Mouse (Mus musculus) thymus, postnatal 36 days (tissue): ENCODE data around the gene Rpl26.

Experiments
- DNase-seq, 2 experiments: peaks; one replicate each; pipeline ENCODE4 v3.0.0; 2022; ENCODE audit warnings: mixed read lengths in 2 of 2

The Rpl26 gene

DNA sequence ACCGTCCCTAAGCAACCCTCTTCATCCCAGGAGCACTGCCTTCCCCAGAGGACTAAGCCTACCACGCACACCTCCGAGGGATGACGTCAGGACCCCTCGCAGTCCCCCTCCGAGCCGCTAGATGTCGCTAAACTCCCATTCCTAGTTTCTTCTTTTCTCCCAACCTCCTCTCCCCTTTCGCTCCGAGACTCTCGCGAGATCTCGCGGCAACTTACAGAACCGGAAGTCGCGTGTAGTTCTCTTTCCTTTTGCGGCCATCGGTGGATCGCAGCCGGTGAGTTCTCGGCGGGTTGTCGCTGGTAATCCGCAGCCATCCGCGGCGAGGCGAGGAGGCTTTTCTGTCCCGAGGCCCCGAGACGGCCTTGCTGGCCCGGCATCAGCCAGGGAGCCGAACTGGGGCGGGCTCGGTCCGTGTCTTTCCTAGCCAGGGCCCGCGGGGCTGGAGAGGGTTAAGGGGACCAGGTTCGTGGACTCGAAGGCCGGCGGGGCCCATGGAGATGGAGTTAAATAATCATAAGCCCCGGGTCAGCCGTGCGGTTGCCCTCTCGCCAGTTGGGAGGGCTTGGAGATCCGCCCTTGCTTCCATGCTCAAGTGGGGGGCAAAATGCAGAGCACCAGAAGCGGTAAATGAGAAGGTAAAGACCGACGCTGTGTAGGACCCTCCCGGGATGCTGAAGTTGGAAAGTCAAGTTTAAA, at the start of gene Rpl26:
TSS of gene Rpl26 (plus strand) at position 233 of the 696 bp plus-strand sequence.
- DNase-seq: peak; percentile 97 to 98

DNA sequence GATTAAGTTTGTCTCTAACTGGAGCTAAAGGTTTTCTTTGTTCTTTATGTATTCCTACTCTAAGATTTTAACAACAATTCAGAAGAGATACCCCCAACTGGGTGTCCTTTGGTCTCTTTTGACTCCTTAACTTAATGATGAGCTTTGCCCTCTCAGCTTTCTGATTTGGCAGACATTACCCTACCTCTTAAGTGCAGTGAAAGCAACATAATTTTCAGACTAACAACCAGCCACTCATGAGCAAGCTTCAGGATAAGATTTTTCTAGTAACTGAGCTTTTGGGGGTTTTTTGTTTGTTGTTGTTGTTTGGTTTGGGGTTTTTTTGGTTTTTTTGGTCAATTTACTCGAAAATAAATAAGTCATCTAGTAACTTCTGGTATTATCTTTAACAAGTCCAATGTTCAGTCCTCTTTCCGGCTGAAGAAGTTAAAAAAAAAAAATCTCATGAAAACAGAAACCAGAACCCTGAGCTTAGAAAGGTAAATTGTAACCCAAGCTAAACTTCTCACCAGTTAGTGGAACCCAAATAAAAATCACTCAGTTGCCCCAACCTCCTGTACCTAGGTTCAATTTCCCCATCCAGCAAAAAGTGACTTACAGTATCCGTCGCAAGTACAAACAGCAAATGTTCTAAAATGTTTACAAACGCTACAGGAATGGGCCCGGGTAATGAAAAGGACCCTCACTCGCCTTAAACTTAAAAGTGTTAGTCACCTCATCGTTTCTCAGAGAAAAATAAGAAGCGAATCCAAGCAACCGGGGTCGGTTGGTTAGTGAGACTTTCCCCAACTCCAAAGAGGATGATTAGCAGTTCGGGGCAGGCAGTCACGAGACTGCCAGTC, 49.5 kb upstream of the Rpl26 start:
- DNase-seq: no peak

DNA sequence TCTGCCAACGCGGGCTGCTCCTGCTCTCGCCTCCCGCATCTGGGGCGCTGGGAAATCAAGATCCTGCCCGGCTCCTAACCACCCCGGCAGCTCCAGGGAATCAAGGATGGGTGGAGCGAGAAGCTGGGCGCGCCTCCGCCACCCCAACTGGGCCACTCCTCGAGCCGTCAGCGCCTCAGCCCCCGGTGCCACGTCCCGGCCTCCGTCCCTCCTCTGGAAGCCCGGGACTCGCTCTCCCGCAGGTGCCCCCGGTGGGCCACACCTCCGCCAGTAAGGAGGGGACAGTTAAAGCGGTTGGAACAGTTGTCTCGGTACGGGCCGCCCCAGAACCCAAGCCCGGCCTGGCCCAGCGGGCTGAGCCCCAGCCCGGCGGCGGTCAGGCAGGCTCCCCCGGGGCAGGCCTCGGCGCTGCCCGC, 48.9 kb upstream of the Rpl26 start:
- DNase-seq: no peak

DNA sequence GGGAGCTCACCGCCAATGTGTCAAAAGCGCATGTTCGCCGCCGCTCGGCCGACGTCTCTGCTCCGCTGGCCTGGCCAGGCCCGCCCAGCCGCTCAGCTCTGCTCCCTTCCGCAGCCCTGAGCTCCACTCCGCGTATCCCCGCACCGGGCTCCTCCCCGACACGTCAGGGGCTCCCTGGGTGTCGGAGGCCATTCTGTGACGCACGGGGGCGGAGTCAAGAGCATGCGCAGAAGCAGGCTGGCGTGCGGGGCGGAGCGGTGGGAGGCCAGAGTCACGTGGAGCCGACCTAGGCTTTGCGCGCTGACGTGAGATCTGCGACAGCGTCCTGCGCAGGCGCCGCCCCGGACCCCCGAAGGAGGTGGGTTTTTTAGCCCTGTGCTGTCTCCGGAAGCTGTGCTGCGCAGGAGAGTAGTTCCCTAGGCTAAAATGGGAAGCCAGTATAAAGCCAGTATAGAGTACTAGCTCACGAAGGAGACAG, 48.4 kb upstream of the Rpl26 start:
- peak; percentile 100 for DNase-seq

DNA sequence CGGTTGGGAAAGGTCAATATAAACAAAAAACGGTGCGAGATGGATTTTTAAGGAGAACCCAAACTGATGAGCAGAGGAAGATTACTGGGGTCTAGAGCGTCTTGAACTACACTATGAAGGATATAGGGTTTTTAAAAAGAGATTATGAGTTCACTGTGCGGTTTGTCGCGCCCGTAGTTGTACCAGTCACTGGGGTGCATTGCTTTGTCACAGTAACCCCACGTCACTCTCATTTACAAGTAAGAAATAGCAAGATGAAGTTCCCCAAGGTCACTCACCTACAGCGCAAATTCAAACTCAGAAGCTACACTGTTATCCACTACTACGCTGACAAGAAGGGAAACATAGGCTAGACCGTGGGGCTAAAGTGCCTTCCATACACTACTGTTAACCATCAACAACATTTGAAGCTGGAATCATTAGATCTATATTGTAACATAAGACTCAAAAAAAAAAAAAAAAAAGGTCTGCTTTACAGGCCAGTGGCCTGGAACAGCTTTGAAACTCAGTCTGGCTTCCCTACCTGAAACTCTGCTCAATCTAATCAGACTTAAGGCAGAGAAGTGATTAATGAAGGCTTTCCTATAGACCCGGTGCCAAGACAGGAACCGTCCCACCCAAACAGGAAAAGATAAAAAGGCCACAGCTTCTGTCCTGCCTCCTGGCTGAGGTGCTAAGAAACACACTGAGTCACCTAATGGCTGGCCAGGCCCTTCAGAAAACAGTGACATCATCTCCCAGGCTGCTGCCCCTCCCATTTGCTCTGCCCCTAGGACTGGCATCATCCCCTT, 47.6 kb upstream of the Rpl26 start:
- no peak for DNase-seq

DNA sequence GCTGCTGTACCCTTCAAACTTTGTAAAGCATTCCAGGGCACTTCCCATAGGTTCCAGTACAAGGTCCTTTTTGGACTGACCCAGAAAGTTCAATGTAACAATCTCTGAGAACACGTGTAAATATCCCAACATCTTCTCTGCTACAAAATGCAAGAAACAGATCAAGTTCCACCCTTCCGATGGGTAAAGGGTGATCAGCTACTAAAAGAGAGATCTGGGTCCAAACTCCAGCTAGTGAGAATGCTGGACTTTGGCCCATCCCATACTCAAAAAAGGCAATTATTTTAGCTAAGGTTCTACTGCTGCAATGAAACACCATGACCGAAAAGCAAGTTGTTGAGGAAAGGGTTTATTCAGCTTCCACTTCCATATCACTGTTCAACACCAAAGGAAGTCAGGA, 46.8 kb upstream of the Rpl26 start:
- DNase-seq: no peak

DNA sequence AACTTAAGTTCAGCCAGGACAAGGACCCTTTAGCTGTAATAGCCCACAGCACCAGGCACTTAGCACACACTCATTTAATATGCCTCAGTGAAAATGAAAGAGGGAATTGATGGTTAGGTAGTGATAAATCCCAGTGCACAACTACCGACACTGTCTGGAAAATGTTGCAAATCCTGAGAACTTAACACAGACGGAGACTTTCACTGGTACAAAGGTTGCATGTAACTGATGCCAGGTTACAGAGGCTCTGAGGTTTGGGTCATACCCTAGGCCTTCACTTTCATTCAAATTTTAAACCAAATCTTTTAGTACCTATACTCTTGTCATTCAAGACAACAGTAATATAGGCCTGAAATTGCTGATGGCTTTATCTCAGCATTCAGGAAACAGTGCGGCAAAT, 44.1 kb upstream of the Rpl26 start:
- DNase-seq: no peak

DNA sequence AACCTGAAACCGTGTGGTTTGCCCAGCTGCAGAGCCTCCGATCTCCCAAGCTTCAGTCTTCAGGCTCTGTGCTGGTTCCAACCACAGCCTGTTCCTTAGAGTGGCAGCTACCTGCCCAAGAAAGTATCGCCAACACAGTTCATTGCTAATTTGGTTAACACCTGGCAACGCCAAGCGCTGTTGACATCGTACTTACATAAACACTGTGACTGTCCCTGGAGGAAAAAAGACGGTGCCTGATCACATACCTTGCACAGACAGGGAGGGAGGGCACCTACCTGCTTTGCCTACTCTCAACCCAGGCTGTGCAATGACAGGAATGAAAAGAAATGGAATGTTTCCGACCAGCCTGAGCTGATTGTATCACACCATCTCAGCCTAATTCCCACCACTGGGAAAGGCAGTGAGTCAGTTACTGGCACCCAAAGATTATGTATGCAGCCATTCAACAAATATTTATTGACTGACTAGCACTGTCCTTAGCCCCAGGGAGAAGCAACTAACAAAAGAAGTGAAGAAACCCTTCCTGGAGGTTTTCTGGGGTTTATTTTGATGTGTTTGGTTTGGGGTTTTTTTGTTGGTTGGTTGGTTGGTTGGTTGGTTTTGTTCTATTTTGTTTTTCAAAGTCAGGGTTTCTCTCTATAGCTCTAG, 41.3 kb upstream of the Rpl26 start:
- DNase-seq: no peak

DNA sequence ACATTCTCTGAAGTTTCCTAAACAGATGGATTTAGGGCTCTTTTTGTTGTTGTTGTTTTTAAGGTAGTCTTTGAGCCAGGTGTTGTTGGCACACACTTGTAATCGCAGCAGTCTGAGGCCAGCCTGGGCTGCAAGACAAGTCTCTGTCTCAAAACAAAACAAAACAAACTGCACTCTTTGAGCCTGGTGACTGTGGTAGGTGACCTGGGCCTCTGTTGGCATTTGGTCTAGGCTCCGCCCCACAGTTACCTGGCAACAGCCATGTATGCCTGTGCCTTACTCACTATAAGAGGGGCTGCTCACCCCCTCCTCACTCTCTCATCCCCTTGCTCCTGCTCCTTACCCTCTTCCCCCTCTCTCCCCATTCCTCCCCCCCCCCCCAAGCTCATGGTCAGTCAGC, 39.1 kb upstream of the Rpl26 start:
- DNase-seq: no peak

DNA sequence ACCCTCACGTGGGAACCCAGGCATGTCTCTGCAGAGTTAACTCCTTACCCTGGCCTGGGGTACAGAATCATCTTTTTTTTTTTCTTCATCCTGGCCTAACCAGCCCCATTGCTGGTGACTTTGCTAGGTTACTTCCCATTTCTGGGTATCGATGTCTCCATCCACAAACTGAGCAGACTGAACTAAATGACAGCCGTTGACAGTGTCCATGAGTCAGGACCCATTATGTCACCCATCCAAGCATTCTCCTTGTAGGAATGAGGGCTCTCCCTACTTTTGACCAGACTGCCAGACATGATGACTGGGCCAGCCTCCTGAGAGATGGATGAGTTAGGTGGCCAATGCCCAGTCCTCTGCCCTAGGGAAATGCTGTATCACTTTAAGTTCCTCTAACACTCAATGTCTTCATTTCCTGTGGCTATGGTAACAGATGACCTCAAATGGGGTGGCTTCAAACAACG, 37.7 kb upstream of the Rpl26 start:
- DNase-seq: no peak

DNA sequence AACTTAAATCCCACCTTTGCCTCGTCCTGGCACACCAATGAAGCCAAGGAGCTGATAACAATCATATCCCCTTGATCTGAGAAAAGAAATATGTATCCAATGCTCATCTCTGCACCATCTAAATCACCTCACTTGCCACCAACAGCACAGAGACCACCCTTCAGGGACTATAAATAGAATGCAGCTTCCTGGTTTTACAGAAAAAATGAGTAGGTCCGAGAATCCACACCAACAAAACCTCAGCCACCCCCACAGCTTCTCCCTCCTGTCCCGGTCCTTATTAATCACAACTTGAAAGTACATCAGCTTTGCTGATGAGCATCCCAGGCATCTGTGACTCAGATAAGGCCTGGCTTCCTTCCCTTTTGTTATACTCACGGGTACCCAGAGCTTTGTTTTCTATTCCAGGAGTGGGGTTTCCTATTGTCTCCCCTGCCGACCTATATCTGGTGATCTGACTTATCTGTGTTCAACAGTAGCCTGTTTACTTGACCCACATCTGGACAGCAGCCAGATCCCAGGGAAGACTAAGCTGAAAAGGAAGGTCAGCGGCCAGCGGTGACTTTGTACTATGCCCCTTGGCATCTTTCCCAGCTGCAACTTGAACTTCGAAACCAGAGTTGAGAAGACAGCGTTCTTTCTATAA, 36.7 kb upstream of the Rpl26 start:
- DNase-seq: no peak

DNA sequence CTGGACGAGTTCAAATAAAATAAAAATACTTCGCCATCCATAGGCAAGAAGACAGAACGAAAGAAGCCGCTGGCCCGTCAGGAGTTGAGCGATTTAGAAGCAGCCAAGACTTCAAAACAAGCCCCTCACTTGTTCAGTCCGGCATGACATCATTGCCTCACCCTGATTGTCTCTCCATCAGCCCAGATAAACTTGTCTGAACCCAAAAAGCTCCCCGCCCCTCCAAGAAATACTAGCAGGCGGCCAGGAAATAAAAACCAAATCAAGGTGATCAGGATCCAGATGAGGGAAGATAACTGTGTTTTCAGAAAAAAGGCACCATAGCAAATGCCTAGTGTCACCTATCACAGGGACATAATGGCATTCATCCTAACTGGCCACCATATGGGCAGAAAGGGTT, 30.1 kb upstream of the Rpl26 start:
- no peak for DNase-seq

DNA sequence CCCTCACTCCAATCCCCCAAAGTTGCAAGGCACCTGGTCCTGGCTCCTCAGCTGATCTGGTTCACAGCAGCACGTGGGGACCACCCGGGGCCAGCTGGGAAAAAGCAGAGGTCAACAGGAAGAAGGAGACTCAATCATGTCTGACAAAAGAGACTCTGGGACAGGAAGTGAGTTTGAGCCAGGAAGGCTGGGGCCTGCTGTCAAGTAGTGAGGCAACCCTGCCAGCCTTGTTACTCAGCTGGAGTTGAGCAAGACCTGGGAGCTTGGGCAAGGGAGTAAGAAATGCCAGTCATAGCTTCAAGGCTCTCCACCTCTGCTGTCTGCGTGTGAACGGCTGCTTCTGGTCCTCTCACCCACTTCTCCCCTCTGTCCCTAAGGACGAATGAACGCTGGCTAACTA, 29.6 kb upstream of the Rpl26 start, which contains the start of gene Ndel1:
TSS of gene Ndel1 (minus strand) at position 111 of the 400 bp plus-strand sequence.
- no peak for DNase-seq

DNA sequence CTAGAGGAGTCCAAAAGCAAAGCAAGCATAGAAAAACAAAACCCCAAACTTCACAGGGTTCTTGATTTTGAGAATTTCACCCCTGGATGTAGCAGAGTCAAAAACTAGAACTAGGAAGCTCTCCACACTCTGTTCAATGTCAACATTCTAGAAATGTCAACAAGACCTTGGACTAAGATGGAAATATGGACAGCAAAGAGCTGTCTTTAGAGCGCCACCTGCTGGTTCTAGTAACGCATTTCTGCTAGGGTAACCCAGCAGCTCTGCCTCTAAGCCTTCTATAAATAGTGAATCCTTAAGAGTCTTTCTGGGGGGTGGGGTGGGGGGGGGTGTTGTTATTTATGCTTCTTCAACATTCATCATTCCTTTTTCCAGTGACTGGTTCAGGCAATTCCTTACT, 26.5 kb upstream of the Rpl26 start:
- DNase-seq: peak; percentile 30 to 37

DNA sequence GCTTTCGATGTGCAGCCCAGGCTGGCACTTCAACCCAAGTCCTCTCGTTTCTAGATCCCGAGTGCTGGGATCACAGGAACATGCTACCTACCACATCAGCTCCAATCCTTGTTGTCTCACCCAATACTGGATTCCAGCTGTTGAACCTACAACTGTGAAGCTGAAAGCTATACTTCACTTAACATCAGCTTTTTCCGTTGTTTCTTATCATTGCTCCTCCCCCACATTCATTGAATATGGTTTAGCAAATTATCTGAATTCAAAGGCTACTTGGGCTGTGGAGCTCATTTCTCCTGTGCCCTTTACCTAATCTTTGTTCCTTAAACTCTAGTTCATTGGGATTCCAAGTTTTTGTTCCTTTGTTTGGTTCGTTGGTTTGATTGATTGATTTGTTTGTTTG, 22.6 kb upstream of the Rpl26 start:
- DNase-seq: no peak

DNA sequence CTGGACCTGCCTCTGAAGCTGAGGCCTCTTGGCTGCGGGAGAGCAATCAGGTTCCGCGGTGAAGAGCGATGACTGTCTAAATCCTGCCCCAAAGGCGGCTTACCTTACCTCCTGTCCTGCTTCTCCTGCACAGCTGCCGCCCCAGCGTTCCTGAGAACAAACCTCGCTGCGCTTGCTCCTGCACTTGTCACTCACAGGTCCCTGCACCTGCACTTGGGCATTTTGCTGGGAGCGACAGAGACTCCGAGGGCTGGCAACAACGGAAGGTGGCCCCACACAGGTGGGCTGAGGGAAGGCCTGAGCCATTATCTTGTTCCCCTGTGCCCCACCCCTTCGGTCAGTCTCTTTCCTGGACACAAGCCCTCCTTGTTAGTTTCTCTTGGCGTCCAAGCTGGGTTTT, 19.3 kb upstream of the Rpl26 start:
- no peak for DNase-seq

DNA sequence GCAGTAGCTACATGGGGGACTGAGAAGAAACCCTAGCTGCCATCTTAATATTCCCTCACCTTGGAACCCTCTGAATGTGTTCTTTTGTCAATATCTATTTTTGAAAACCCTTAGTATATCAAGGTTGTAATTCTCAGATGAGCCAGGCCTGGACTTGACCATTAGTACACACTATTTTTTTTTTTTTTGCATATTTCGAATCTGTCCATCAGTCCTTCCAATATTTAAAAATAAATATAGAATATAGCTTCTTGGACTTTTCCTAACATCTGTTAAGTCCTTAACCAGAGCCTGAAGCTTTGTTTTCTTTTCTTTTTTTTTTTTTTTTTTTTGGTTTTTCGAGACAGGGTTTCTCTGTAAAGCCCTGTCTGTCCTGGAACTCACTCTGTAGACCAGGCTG, 17.5 kb upstream of the Rpl26 start:
- no peak for DNase-seq

DNA sequence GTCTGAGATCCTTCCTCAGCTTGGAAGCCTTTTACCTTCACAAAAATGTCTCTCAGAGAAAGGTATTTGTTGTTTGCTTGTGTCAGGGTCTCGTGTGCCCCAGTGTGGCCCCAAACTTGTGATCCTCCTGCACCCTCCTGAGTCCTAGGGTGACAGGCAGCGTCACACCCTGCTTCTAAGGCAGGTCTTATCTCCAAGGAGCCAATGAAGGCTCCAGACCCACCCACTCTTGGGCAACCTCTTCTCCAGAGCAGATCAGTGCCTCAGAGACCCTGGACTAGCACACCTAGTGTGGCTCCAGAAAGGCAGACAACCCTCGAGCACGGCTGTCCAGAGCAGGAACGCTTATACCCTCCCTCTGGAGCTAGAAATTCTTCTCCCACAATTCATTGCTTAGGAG, 17.0 kb upstream of the Rpl26 start:
- DNase-seq: no peak

DNA sequence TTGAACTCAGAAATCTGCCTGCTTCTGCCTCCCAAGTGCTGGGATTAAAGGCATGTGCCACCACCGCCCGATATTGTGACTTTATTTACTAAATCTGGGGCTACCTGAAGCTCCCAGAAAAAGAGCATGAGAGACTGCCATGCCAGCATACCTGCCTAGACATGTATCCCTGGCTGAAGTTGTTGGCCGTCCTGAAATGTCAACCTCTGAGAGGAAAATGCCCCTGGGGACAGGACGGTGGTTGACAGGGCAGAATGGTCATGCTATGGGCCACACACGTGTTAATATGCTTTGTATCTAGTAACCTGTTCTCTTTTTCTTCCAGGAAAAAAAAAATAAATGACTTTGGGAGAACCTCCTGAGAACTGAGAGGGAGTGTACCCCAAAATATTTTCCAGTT, 15.3 kb upstream of the Rpl26 start:
- DNase-seq: no peak

DNA sequence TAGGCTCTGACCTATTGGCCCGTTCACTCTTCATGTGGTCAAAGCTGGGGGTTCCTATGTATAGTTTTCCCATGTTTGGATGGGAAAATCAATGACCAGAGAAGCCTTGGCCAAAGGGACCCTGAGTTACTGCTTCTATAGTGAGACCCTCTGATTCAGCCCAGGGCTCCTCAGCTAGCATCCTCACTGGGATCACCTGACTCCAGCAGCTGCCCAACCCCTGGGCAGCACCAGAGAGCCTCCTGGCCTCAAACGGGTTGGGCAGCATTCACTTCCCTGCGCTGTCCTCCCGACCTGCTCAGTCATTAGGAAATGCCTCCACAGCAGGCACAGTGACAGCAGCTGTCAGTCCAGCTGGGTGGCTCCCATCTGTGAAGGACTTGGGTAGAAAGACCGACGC, 13.1 kb upstream of the Rpl26 start, which contains the start of gene Rnf222:
TSS of gene Rnf222 (plus strand) at position 301 of the 400 bp plus-strand sequence.
- no peak for DNase-seq

DNA sequence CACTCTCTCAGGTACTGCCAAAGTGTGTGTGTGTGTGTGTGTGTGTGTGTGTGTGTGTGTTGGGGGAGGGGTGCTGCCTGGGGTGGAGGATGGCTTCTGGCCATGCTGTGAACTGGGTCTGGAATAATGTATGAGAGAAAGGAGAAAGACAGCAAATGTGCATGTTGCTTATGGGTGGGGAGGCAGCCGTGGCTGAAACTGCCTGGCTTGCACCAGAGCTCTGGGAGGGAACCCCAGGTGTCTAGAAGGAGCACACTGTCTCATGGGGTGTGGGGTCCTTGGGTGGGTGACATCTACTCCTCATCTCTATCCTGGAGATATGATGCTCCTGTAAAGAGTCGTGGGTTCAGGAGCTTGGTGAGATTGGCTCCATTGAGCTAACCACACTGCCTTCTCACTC, 12.7 kb upstream of the Rpl26 start:
- DNase-seq: no peak

DNA sequence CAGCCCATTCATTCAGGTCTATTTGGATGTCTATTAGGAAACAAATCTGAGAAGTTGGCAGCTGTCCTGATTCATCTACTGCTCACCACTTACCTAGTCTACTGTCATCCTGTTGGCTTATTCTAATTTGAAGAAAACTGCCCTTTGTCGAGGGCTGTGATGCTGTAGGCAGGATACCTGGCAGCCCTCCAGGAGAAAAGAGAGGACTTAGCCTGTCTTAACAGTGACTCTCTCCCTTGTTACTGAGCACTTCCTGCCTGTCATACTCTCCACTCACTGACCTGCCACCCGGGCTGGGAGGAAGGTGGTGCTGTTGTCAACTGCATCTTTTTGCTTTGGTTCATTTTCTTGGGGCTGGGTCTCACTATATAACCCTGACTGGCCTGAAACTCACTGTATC, 10.8 kb upstream of the Rpl26 start:
- no peak for DNase-seq
